Mouse (Mus musculus) heart, adult 2 months (tissue): ENCODE data around the gene Kcnip1. TPM values are rescaled to one million over a fixed set of nuclear protein-coding genes. Genes with fewer than 3 reads are reported as not detected.

Source experiments
- DNase-seq, 2 experiments: peaks; one replicate each; pipeline ENCODE4 v3.0.0; 2021
- H3K27ac ChIP-seq: fragments of 200-600 bp; 2 replicates; pipeline ENCODE4 v1.8.1; 2022
- H3K27me3 ChIP-seq: fragments of 200-500 bp; 2 replicates; pipeline ENCODE4 v1.6.1; 2012; ENCODE audit warnings: mild to moderate bottlenecking, low read length, inconsistent platforms, mixed read lengths; ENCODE audit not compliant: control insufficient read depth, insufficient read depth
- H3K36me3 ChIP-seq: fragments of 200-500 bp; 2 replicates; pipeline ENCODE4 v1.6.1; 2012; ENCODE audit warnings: low read length, inconsistent platforms; ENCODE audit not compliant: control insufficient read depth, insufficient read depth
- H3K4me1 ChIP-seq: fragments of 200-500 bp; 2 replicates; pipeline ENCODE4 v1.6.1; 2011; ENCODE audit warnings: low read length; ENCODE audit not compliant: control insufficient read depth, insufficient read depth
- H3K4me3 ChIP-seq: fragments of 200-600 bp; 2 replicates; pipeline ENCODE4 v1.8.1; 2022
- H3K79me2 ChIP-seq: fragments of 200-500 bp; replicated peaks from 2 replicates; pipeline ENCODE4 v1.6.1; 2012; ENCODE audit warnings: mild to moderate bottlenecking, inconsistent platforms, low read length, moderate library complexity, mixed read lengths; ENCODE audit not compliant: control insufficient read depth, insufficient read depth
- H3K9ac ChIP-seq: fragments of 200-500 bp; 2 replicates; pipeline ENCODE4 v1.6.1; 2012; ENCODE audit warnings: low read depth, mild to moderate bottlenecking, control low read depth, inconsistent platforms, low read length, mixed read lengths
- CTCF ChIP-seq: fragments of 200-600 bp; IDR thresholded peaks from 2 replicates; pipeline ENCODE4 v1.8.1; 2022; ENCODE audit warnings: antibody characterized with exemption, mild to moderate bottlenecking, moderate library complexity
- EP300 ChIP-seq: fragments of 200-500 bp; IDR thresholded peaks from 2 replicates; pipeline ENCODE4 v1.6.1; 2011; ENCODE audit warnings: low read depth, low read length, control low read depth; ENCODE audit not compliant: insufficient read depth
- POLR2A ChIP-seq: fragments of 200-500 bp; IDR thresholded peaks from 2 replicates; pipeline ENCODE4 v1.6.1; 2011; ENCODE audit warnings: mild to moderate bottlenecking, low read depth, low read length, control low read depth; ENCODE audit not compliant: insufficient read depth
- WGBS: fragments of 180-500 bp; shearing (Covaris S2); methylation state at CpG from one replicate; pipeline ENCODE4 v1.1.7; 2018; 5-methylcytosine and 5-hydroxymethylcytosine counted together
- intact Hi-C: fragments of 180-260 bp; cut with DNase I; formaldehyde crosslinking; loops from one replicate; pipeline ENCODE4 v1.15.1; 2025
- polyA plus RNA-seq: library from polyadenylated mRNA; depleted of rRNA; stranded (reverse); fragments of >200 nt; gene quantifications from 2 replicates; pipeline ENCODE4 v1.2.3, GENCODE M21; 2012
- total RNA-seq, 2 experiments: library from RNA; stranded (reverse); gene quantifications; 2 replicates each; pipeline ENCODE4 v1.2.3; 2021

Kcnip1 gene
- total and polyA plus RNA-seq, 3 experiments = 0.11 to 0.18 TPM; not detected in 1

- no peaks in the 10 kb centered on the region; the same call in 1 of the 2 replicates for H3K27me3 ChIP-seq
- no peaks in the 10 kb centered on the region for H3K36me3 ChIP-seq
- DNase-seq = no peak
- H3K4me1 ChIP-seq = no peaks in the 10 kb centered on the region
- intact Hi-C loops = no loop called here
- no peak overlapping the region for H3K27ac ChIP-seq
- no peak overlapping the region for H3K9ac ChIP-seq
- no peak overlapping the region for H3K4me3 ChIP-seq
- H3K79me2 ChIP-seq = no peaks in the 10 kb centered on the region
- no peak for TF ChIP-seq CTCF
- no peak for TF ChIP-seq EP300
- no peak for TF ChIP-seq POLR2A
- WGBS = 2% methylated on average over 46 of the region's 52 CpGs
Measured at GRCm38 (mm10) chr11:33843294-33843864, 149.6 kb downstream of the Kcnip1 start.

GRCm38 (mm10) chr11:33839049-33839448 lies 153.9 kb downstream of the Kcnip1 start:
- intact Hi-C loops = no loop called here
- no peak overlapping the region for H3K27ac ChIP-seq
- TF ChIP-seq EP300 (no peak), CTCF (no peak), POLR2A (no peak)
- 93% methylated on average over 3 of the region's 3 CpGs for WGBS
- no peaks in the 10 kb centered on the region for H3K27me3 ChIP-seq
- no peaks in the 10 kb centered on the region for H3K36me3 ChIP-seq
- no peak overlapping the region for H3K9ac ChIP-seq
- H3K79me2 ChIP-seq = no peaks in the 10 kb centered on the region
- DNase-seq = no peak
- H3K4me3 ChIP-seq = no peak overlapping the region
- H3K4me1 ChIP-seq = no peaks in the 10 kb centered on the region

GRCm38 (mm10) chr11:33829774-33830173 lies 163.2 kb downstream of the Kcnip1 start:
- Histone ChIP-seq H3K36me3 (no peaks in the 10 kb centered on the region), H3K27me3 (no peaks in the 10 kb centered on the region), H3K9ac (no peak overlapping the region), H3K79me2 (no peaks in the 10 kb centered on the region), H3K4me3 (no peak overlapping the region), H3K4me1 (no peaks in the 10 kb centered on the region), H3K27ac (no peak overlapping the region)
- intact Hi-C loops = no loop called here
- 57% methylated on average over 2 of the region's 2 CpGs for WGBS
- no peak for DNase-seq
- TF ChIP-seq EP300 = no peak
- TF ChIP-seq CTCF = no peak
- no peak for TF ChIP-seq POLR2A

GRCm38 (mm10) chr11:33827829-33828206 lies 165.1 kb downstream of the Kcnip1 start:
- intact Hi-C loops = no loop called here

GRCm38 (mm10) chr11:33827085-33827828 lies 165.7 kb downstream of the Kcnip1 start:
- H3K4me1 ChIP-seq = no peaks in the 10 kb centered on the region
- DNase-seq = no peak
- TF ChIP-seq EP300 = no peak
- no peak for TF ChIP-seq CTCF
- no peak for TF ChIP-seq POLR2A
- H3K36me3 ChIP-seq = no peaks in the 10 kb centered on the region
- WGBS = 48% methylated on average over 12 of the region's 12 CpGs
- H3K27ac ChIP-seq = no peak overlapping the region
- H3K27me3 ChIP-seq = no peaks in the 10 kb centered on the region
- no peak overlapping the region for H3K9ac ChIP-seq
- no peak overlapping the region for H3K4me3 ChIP-seq
- intact Hi-C loops = no loop called here
- no peaks in the 10 kb centered on the region for H3K79me2 ChIP-seq

More at GRCm38 (mm10) chr11:33827829-33828206, 165.1 kb downstream of the Kcnip1 start:
- no peaks in the 10 kb centered on the region for H3K4me1 ChIP-seq
- no peaks in the 10 kb centered on the region for H3K27me3 ChIP-seq
- no peak overlapping the region for H3K4me3 ChIP-seq
- H3K79me2 ChIP-seq = no peaks in the 10 kb centered on the region
- H3K36me3 ChIP-seq = no peaks in the 10 kb centered on the region
- TF ChIP-seq POLR2A (no peak), EP300 (no peak), CTCF (no peak)
- 44% methylated on average over 6 of the region's 6 CpGs for WGBS
- no peak overlapping the region for H3K27ac ChIP-seq
- no peak overlapping the region for H3K9ac ChIP-seq
- DNase-seq = no peak

GRCm38 (mm10) chr11:33824739-33825138 lies 168.2 kb downstream of the Kcnip1 start:
- 29% methylated on average over 6 of the region's 6 CpGs for WGBS
- Histone ChIP-seq H3K79me2 (no peaks in the 10 kb centered on the region), H3K4me3 (no peak overlapping the region), H3K9ac (no peak overlapping the region), H3K36me3 (no peaks in the 10 kb centered on the region), H3K27ac (no peak overlapping the region), H3K4me1 (no peaks in the 10 kb centered on the region), H3K27me3 (no peaks in the 10 kb centered on the region)
- intact Hi-C loops = no loop called here
- no peak for DNase-seq
- no peak for TF ChIP-seq POLR2A
